Mouse (Mus musculus): ENCODE measurements around the gene Tpcn1. TPM values are rescaled to one million over a fixed set of nuclear protein-coding genes. Genes with fewer than 3 reads are reported as not detected.

The Tpcn1 gene
- total RNA-seq, 2 experiments from 2014 or later, result 34.8 to 40.8 TPM

GRCm38 (mm10) chr5:120526311-120526710 lies 62.2 kb downstream of the Tpcn1 start:
- Histone ChIP-seq H3K27ac (no peak overlapping the region), H3K4me3 (no peak overlapping the region)
- no peak for DNase-seq (ENCODE audit: low spot score in 2 of 2)
- TF ChIP-seq CTCF (conservative IDR thresholded peaks at IDR 0.05), result no peak

- no peak overlapping the region for H3K4me3 ChIP-seq
- no peak for DNase-seq (ENCODE audit: low spot score in 2 of 2)
- TF ChIP-seq CTCF (conservative IDR thresholded peaks at IDR 0.05), result peak; percentile 54
- H3K27ac ChIP-seq, result no peak overlapping the region
These were observed 62.7 kb downstream of the Tpcn1 start for GRCm38 (mm10) chr5:120525737-120526136.

GRCm38 (mm10) chr5:120524736-120525135 lies 63.7 kb downstream of the Tpcn1 start:
- TF ChIP-seq CTCF (conservative IDR thresholded peaks at IDR 0.05), result no peak

GRCm38 (mm10) chr5:120522649-120523048 lies 65.8 kb downstream of the Tpcn1 start:
- TF ChIP-seq CTCF (conservative IDR thresholded peaks at IDR 0.05), result peak; percentile 76
- no peak overlapping the region for H3K4me3 ChIP-seq
- no peak overlapping the region for H3K27ac ChIP-seq
- DNase-seq (ENCODE audit: low spot score in 2 of 2), result no peak

More at GRCm38 (mm10) chr5:120524736-120525135, 63.7 kb downstream of the Tpcn1 start:
- Histone ChIP-seq H3K4me3 (no peak overlapping the region), H3K27ac (no peak overlapping the region)
- DNase-seq (ENCODE audit: low spot score in 2 of 2), result no peak

- no peak overlapping the region for H3K27ac ChIP-seq
- no peak for DNase-seq (ENCODE audit: low spot score in 2 of 2)
- no peak for TF ChIP-seq CTCF (conservative IDR thresholded peaks at IDR 0.05)
- H3K4me3 ChIP-seq, result no peak overlapping the region
These were observed 70.9 kb downstream of the Tpcn1 start for GRCm38 (mm10) chr5:120517552-120517951.

- DNase-seq (ENCODE audit: low spot score in 2 of 2), result no peak
- H3K4me3 ChIP-seq, result no peak overlapping the region
- peak overlapping the region; percentile 67; the same call in 1 of the 2 replicates for H3K27ac ChIP-seq
- no peak for TF ChIP-seq CTCF (conservative IDR thresholded peaks at IDR 0.05)
These were observed 72.1 kb downstream of the Tpcn1 start for GRCm38 (mm10) chr5:120516221-120516984.

- Histone ChIP-seq H3K27ac (no peak overlapping the region; the same call in 1 of the 2 replicates), H3K4me3 (no peak overlapping the region)
- TF ChIP-seq CTCF (conservative IDR thresholded peaks at IDR 0.05), result 0 out of 2 replicates have a peak, but pooled peaks have one; percentile 14
- no peak for DNase-seq (ENCODE audit: low spot score in 2 of 2)
These were observed 73.0 kb downstream of the Tpcn1 start for GRCm38 (mm10) chr5:120515451-120515850.

- H3K27ac ChIP-seq, result peak overlapping the region; percentile 32; the same call in 1 of the 2 replicates
- no peak overlapping the region for H3K4me3 ChIP-seq
- DNase-seq (ENCODE audit: low spot score in 2 of 2), result no peak
- no peak for TF ChIP-seq CTCF (conservative IDR thresholded peaks at IDR 0.05)
These were observed 73.7 kb downstream of the Tpcn1 start for GRCm38 (mm10) chr5:120514754-120515153.

- no peak overlapping the region for H3K27ac ChIP-seq
- no peak for DNase-seq (ENCODE audit: low spot score in 2 of 2)
- H3K4me3 ChIP-seq, result no peak overlapping the region
- TF ChIP-seq CTCF (conservative IDR thresholded peaks at IDR 0.05), result no peak
These were observed 74.3 kb downstream of the Tpcn1 start for GRCm38 (mm10) chr5:120514031-120514677.

GRCm38 (mm10) chr5:120512911-120513555 lies 75.4 kb downstream of the Tpcn1 start:
- Histone ChIP-seq H3K4me3 (no peak overlapping the region), H3K27ac (no peak overlapping the region)
- TF ChIP-seq CTCF (conservative IDR thresholded peaks at IDR 0.05), result no peak
- DNase-seq (ENCODE audit: low spot score in 2 of 2), result no peak

GRCm38 (mm10) chr5:120511643-120512220 lies 76.7 kb downstream of the Tpcn1 start:
- Histone ChIP-seq H3K4me3 (peak overlapping the region; percentile 72), H3K27ac (peak overlapping the region; percentile 87)
- no peak for DNase-seq (ENCODE audit: low spot score in 2 of 2)
- no peak for TF ChIP-seq CTCF (conservative IDR thresholded peaks at IDR 0.05)

GRCm38 (mm10) chr5:120510982-120511642 lies 77.4 kb downstream of the Tpcn1 start, which contains the start of gene Slc8b1:
Slc8b1 (plus strand) TSS chr5:120511168.
- 0 out of 2 replicates have a peak, but pooled peaks have one; percentile 9 for TF ChIP-seq CTCF (conservative IDR thresholded peaks at IDR 0.05)
- Histone ChIP-seq H3K27ac (peak within 1 kb of the TSS; percentile 87), H3K4me3 (peak within 1 kb of the TSS; percentile 72)
- peak; percentile 87 to 88 for DNase-seq (ENCODE audit: low spot score in 2 of 2)
